ENCODE assay signal across 10 mouse cellular contexts in genomic region chr10:52217564-52217934, GRCm38 (mm10). TPM values are rescaled to one million over a fixed set of nuclear protein-coding genes. Genes with fewer than 3 reads are reported as not detected.
DNase-seq lines count a peak whose midpoint lies in the region; ATAC-seq and TF ChIP-seq lines count a peak whose summit lies in the region.
"Had no signal": no experiment of that assay in that cellular context is flagged by ENCODE, and none has a peak within 500 bp of the region (broad histone marks: within the 10 kb centered on the region; RNA-seq: fewer than 3 reads in every experiment).

No protein-coding gene starts in this region.

- H3K27ac ChIP-seq in forebrain, embryonic 12.5 days = no peak overlapping the region
- no peak overlapping the region for H3K27ac ChIP-seq in forebrain, embryonic 10.5 days
- no peak overlapping the region for H3K27ac ChIP-seq in liver, adult 2 months (replicated peaks; ENCODE audit: insufficient read depth, low read depth, low read length)
- no peak overlapping the region for H3K27ac ChIP-seq in liver, embryonic 12.5 days
- no peak overlapping the region for H3K27ac ChIP-seq in forebrain, postnatal 0 days (ENCODE audit: low read depth, low read length)
- no peak overlapping the region for H3K27ac ChIP-seq in midbrain, embryonic 15.5 days
- no peak overlapping the region for H3K27ac ChIP-seq in heart, embryonic 10.5 days
- H3K27ac ChIP-seq: embryonic facial prominence, embryonic 12.5 days; heart, adult 2 months had no signal

- H3K4me3 ChIP-seq in forebrain, embryonic 12.5 days (replicated peaks) = no peak overlapping the region
- no peak overlapping the region for H3K4me3 ChIP-seq in forebrain, embryonic 10.5 days
- no peak overlapping the region for H3K4me3 ChIP-seq in liver, adult 2 months (ENCODE audit: insufficient read depth, low read depth, low read length)
- H3K4me3 ChIP-seq in liver, embryonic 12.5 days = no peak overlapping the region
- H3K4me3 ChIP-seq in forebrain, postnatal 0 days (ENCODE audit: low read depth, low read length) = no peak overlapping the region
- H3K4me3 ChIP-seq in midbrain, embryonic 15.5 days = no peak overlapping the region
- no peak overlapping the region for H3K4me3 ChIP-seq in heart, embryonic 10.5 days
- H3K4me3 ChIP-seq: embryonic facial prominence, embryonic 12.5 days; heart, adult 2 months had no signal

- no peak for DNase-seq in forebrain, embryonic 10.5 days (ENCODE audit: extremely low spot score, low spot score)
- no peak for DNase-seq in liver, adult 2 months (ENCODE audit: extremely low read depth, low read depth, low spot score)
- peak; percentile 58 for DNase-seq in forebrain, postnatal 0 days
- DNase-seq in heart, embryonic 10.5 days (ENCODE audit: low spot score) = no peak
- no peak for DNase-seq in frontal cortex, adult 2 months (ENCODE audit: extremely low spot score in 1 of 2, low spot score in 1 of 2)
- DNase-seq: heart, adult 2 months had no signal

- peak; percentile 61; the same call in 1 of the 2 replicates for ATAC-seq in forebrain, embryonic 12.5 days (ENCODE audit: low FRiP score)
- no peak for ATAC-seq in liver, embryonic 12.5 days
- peak; percentile 88 for ATAC-seq in forebrain, postnatal 0 days
- ATAC-seq in midbrain, embryonic 15.5 days (replicated peaks) = peak; percentile 78

- no peak overlapping the region for H3K4me2 ChIP-seq in forebrain, embryonic 12.5 days
- no peak overlapping the region for H3K4me2 ChIP-seq in liver, embryonic 12.5 days
- H3K4me2 ChIP-seq in forebrain, postnatal 0 days (ENCODE audit: low read depth) = no peak overlapping the region
- H3K4me2 ChIP-seq in midbrain, embryonic 15.5 days = no peak overlapping the region
- H3K4me2 ChIP-seq: embryonic facial prominence, embryonic 12.5 days had no signal

- H3K9me3 ChIP-seq in forebrain, embryonic 12.5 days = no peaks in the 10 kb centered on the region
- no peaks in the 10 kb centered on the region for H3K9me3 ChIP-seq in forebrain, embryonic 10.5 days
- no peaks in the 10 kb centered on the region for H3K9me3 ChIP-seq in liver, embryonic 12.5 days (replicated peaks)
- H3K9me3 ChIP-seq in forebrain, postnatal 0 days (ENCODE audit: low read length) = no peaks in the 10 kb centered on the region
- no peaks in the 10 kb centered on the region for H3K9me3 ChIP-seq in midbrain, embryonic 15.5 days
- no peaks in the 10 kb centered on the region for H3K9me3 ChIP-seq in heart, embryonic 10.5 days
- H3K9me3 ChIP-seq: embryonic facial prominence, embryonic 12.5 days had no signal

- no peaks in the 10 kb centered on the region for H3K4me1 ChIP-seq in forebrain, embryonic 12.5 days
- H3K4me1 ChIP-seq in forebrain, embryonic 10.5 days = no peaks in the 10 kb centered on the region
- H3K4me1 ChIP-seq in liver, adult 2 months (ENCODE audit: control insufficient read depth, insufficient read depth, low read length) = no peaks in the 10 kb centered on the region
- H3K4me1 ChIP-seq in liver, embryonic 12.5 days = no peaks in the 10 kb centered on the region
- no peaks in the 10 kb centered on the region for H3K4me1 ChIP-seq in forebrain, postnatal 0 days (ENCODE audit: insufficient read depth)
- no peaks in the 10 kb centered on the region for H3K4me1 ChIP-seq in midbrain, embryonic 15.5 days
- 0 out of 2 replicates have a peak, but pooled peaks cover 3% of the 10 kb centered on the region for H3K4me1 ChIP-seq in heart, embryonic 10.5 days
- H3K4me1 ChIP-seq: embryonic facial prominence, embryonic 12.5 days had no signal

- 52% methylated on average over 7 of the region's 7 CpGs for WGBS in forebrain, embryonic 12.5 days
- WGBS in forebrain, embryonic 10.5 days = 60% methylated on average over 7 of the region's 7 CpGs
- WGBS in liver, adult 2 months = 62% methylated on average over 7 of the region's 7 CpGs
- WGBS in liver, embryonic 12.5 days (ENCODE audit: insufficient replicate concordance) = 41% methylated on average over 7 of the region's 7 CpGs
- WGBS in forebrain, postnatal 0 days = 30% methylated on average over 7 of the region's 7 CpGs
- 55% methylated on average over 7 of the region's 7 CpGs for WGBS in midbrain, embryonic 15.5 days
- 44% methylated on average over 7 of the region's 7 CpGs for WGBS in heart, embryonic 10.5 days

- no peaks in the 10 kb centered on the region for H3K79me2 ChIP-seq in liver, adult 2 months (ENCODE audit: control insufficient read depth, insufficient read depth, low read length)

- H3K27me3 ChIP-seq in forebrain, embryonic 12.5 days = no peaks in the 10 kb centered on the region
- no peaks in the 10 kb centered on the region for H3K27me3 ChIP-seq in forebrain, embryonic 10.5 days (ENCODE audit: poor library complexity, severe bottlenecking)
- no peaks in the 10 kb centered on the region for H3K27me3 ChIP-seq in liver, adult 2 months (ENCODE audit: control insufficient read depth, insufficient read depth, low read length)
- no peaks in the 10 kb centered on the region for H3K27me3 ChIP-seq in liver, embryonic 12.5 days (replicated peaks)
- H3K27me3 ChIP-seq in forebrain, postnatal 0 days (ENCODE audit: insufficient read depth, low read length) = no peaks in the 10 kb centered on the region
- H3K27me3 ChIP-seq in midbrain, embryonic 15.5 days (replicated peaks) = no peaks in the 10 kb centered on the region
- H3K27me3 ChIP-seq in heart, embryonic 10.5 days (ENCODE audit: insufficient read depth, poor library complexity, severe bottlenecking) = no peaks in the 10 kb centered on the region
- H3K27me3 ChIP-seq: embryonic facial prominence, embryonic 12.5 days had no signal

- TF ChIP-seq POLR2A in liver, adult 2 months (IDR thresholded peaks at IDR 0.05; ENCODE audit: extremely low read depth, insufficient read depth, low read length) = no peak

- 0 out of 2 replicates have a peak, but pooled peaks have one; percentile 2 for TF ChIP-seq CTCF in liver, adult 2 months (IDR thresholded peaks at IDR 0.05; ENCODE audit: low read depth, low read length)
- 0 out of 2 replicates have a peak, but pooled peaks have one; percentile 22 for TF ChIP-seq CTCF in forebrain, postnatal 0 days (IDR thresholded peaks at IDR 0.05; ENCODE audit: low read depth)

- H3K9ac ChIP-seq in forebrain, embryonic 12.5 days = no peak overlapping the region
- no peak overlapping the region for H3K9ac ChIP-seq in liver, adult 2 months (ENCODE audit: low read depth, low read length)
- no peak overlapping the region for H3K9ac ChIP-seq in liver, embryonic 12.5 days
- H3K9ac ChIP-seq in forebrain, postnatal 0 days = no peak overlapping the region
- H3K9ac ChIP-seq in midbrain, embryonic 15.5 days = no peak overlapping the region
- H3K9ac ChIP-seq: embryonic facial prominence, embryonic 12.5 days had no signal

- H3K36me3 ChIP-seq in forebrain, embryonic 12.5 days (replicated peaks) = no peaks in the 10 kb centered on the region
- no peaks in the 10 kb centered on the region for H3K36me3 ChIP-seq in forebrain, embryonic 10.5 days (replicated peaks)
- H3K36me3 ChIP-seq in liver, adult 2 months (ENCODE audit: control insufficient read depth, insufficient read depth, low read length) = no peaks in the 10 kb centered on the region
- H3K36me3 ChIP-seq in liver, embryonic 12.5 days = no peaks in the 10 kb centered on the region
- no peaks in the 10 kb centered on the region for H3K36me3 ChIP-seq in forebrain, postnatal 0 days (ENCODE audit: insufficient read depth)
- no peaks in the 10 kb centered on the region for H3K36me3 ChIP-seq in midbrain, embryonic 15.5 days (replicated peaks)
- H3K36me3 ChIP-seq in heart, embryonic 10.5 days = no peaks in the 10 kb centered on the region
- H3K36me3 ChIP-seq: embryonic facial prominence, embryonic 12.5 days had no signal

RNA-seq across cellular contexts. Expression of gene Dcbld1, which starts 15.9 kb away (rescaled TPM):
- 24.5 and 30.7 TPM in 2 replicates for polyA plus RNA-seq in forebrain, embryonic 12.5 days (2016; fragmentation: Nextera tagmentation; extraction: Ambion mirVana)
- polyA plus RNA-seq in forebrain, embryonic 10.5 days (2016; fragmentation: Nextera tagmentation; extraction: Ambion mirVana) = 25.3 and 26.8 TPM in 2 replicates
- 3.1 and 3.5 TPM in 2 replicates for total RNA-seq in liver, adult 2 months (2014; rRNA removed)
- 2.0 and 2.3 TPM in 2 replicates for polyA plus RNA-seq in liver, adult 2 months (2012; rRNA removed)
- 7.5 and 8.7 TPM in 2 replicates for polyA plus RNA-seq in liver, embryonic 12.5 days (2016; fragmentation: Nextera tagmentation; extraction: Ambion mirVana)
- total RNA-seq in forebrain, postnatal 0 days (2014; rRNA removed) = 8.8 and 11.3 TPM in 2 replicates
- polyA plus RNA-seq in forebrain, postnatal 0 days (2015; fragmentation: Nextera tagmentation; extraction: Ambion mirVana) = 15.8 and 19.1 TPM in 2 replicates
- polyA plus RNA-seq in midbrain, embryonic 15.5 days (2015; fragmentation: Nextera tagmentation; extraction: Ambion mirVana) = 16.8 and 17.3 TPM in 2 replicates
- polyA plus RNA-seq in heart, embryonic 10.5 days (2016; fragmentation: Nextera tagmentation; extraction: Ambion mirVana) = 9.9 and 17.0 TPM in 2 replicates
- 6.6 TPM in 2 replicates for polyA plus RNA-seq in frontal cortex, adult 2 months (2012; rRNA removed)

RNA-seq across cellular contexts. Expression of gene Ros1, which starts 22.5 kb away (rescaled TPM):
- polyA plus RNA-seq in forebrain, embryonic 12.5 days (2016; fragmentation: Nextera tagmentation; extraction: Ambion mirVana) = not detected in 2 replicates
- polyA plus RNA-seq in forebrain, embryonic 10.5 days (2016; fragmentation: Nextera tagmentation; extraction: Ambion mirVana) = not detected in 2 replicates
- total RNA-seq in liver, adult 2 months (2014; rRNA removed) = not detected in 2 replicates
- polyA plus RNA-seq in liver, adult 2 months (2012; rRNA removed) = not detected in 2 replicates
- 0.07 and 0.08 TPM in 2 replicates for polyA plus RNA-seq in liver, embryonic 12.5 days (2016; fragmentation: Nextera tagmentation; extraction: Ambion mirVana)
- not detected in 2 replicates for total RNA-seq in forebrain, postnatal 0 days (2014; rRNA removed)
- polyA plus RNA-seq in forebrain, postnatal 0 days (2015; fragmentation: Nextera tagmentation; extraction: Ambion mirVana) = not detected in 2 replicates
- polyA plus RNA-seq in midbrain, embryonic 15.5 days (2015; fragmentation: Nextera tagmentation; extraction: Ambion mirVana) = not detected in 2 replicates
- not detected in 2 replicates for polyA plus RNA-seq in heart, embryonic 10.5 days (2016; fragmentation: Nextera tagmentation; extraction: Ambion mirVana)
- polyA plus RNA-seq in frontal cortex, adult 2 months (2012; rRNA removed) = not detected in 2 replicates
- polyA plus RNA-seq: embryonic facial prominence, embryonic 12.5 days; heart, adult 2 months had no signal
